Mouse (Mus musculus) neural tube, embryonic 11.5 days (tissue): ENCODE results near the gene Anp32e. TPM values are rescaled to one million over a fixed set of nuclear protein-coding genes. Genes with fewer than 3 reads are reported as not detected.
"Not testable (repeated sequence)": the region's sequence is repeated elsewhere in the genome, so short reads cannot be mapped to it uniquely, and the experiment has no call there.

Source experiments
- ATAC-seq: fragments of 200-750 bp; cut with Nextera tagmentation; 2 replicates; pipeline ENCODE4 v1.8.0; 2017; ENCODE audit warnings: moderate number of reproducible peaks, mild to moderate bottlenecking, moderate TSS enrichment, moderate library complexity; ENCODE audit not compliant: insufficient read depth, low FRiP score, low TSS enrichment
- DNase-seq: peaks from one replicate; pipeline ENCODE4 v3.0.0-alpha.2; 2015; ENCODE audit warnings: low spot score
- H3K27ac ChIP-seq: fragments of 300-500 bp; sonication (generic); 2 replicates; pipeline ENCODE4 v1.5.1; 2014; ENCODE audit warnings: low read depth, mild to moderate bottlenecking, low read length
- H3K27me3 ChIP-seq: fragments of 300-500 bp; sonication (generic); 2 replicates; pipeline ENCODE4 v1.6.1; 2014; ENCODE audit warnings: mild to moderate bottlenecking, low read length, mixed read lengths; ENCODE audit not compliant: control insufficient read depth, insufficient read depth
- H3K36me3 ChIP-seq: fragments of 300-500 bp; sonication (generic); 2 replicates; pipeline ENCODE4 v1.6.1; 2014; ENCODE audit warnings: mild to moderate bottlenecking, low read length, moderate library complexity, mixed read lengths; ENCODE audit not compliant: control insufficient read depth, insufficient read depth
- H3K4me1 ChIP-seq: fragments of 300-500 bp; sonication (generic); 2 replicates; pipeline ENCODE4 v1.6.1; 2014; ENCODE audit warnings: low read length, mixed read lengths; ENCODE audit not compliant: control insufficient read depth, insufficient read depth
- H3K4me2 ChIP-seq: fragments of 300-500 bp; sonication (generic); 2 replicates; pipeline ENCODE4 v1.6.1; 2014; ENCODE audit warnings: low read depth, mild to moderate bottlenecking, moderate library complexity
- H3K4me3 ChIP-seq: fragments of 300-500 bp; sonication (generic); 2 replicates; pipeline ENCODE4 v1.5.1; 2014; ENCODE audit warnings: low read depth, low read length
- H3K9ac ChIP-seq: fragments of 300-500 bp; sonication (generic); 2 replicates; pipeline ENCODE4 v1.6.1; 2014; ENCODE audit warnings: mild to moderate bottlenecking, low read length
- H3K9me3 ChIP-seq: fragments of 300-500 bp; sonication (generic); 2 replicates; pipeline ENCODE4 v1.6.1; 2016; ENCODE audit warnings: low read length; ENCODE audit not compliant: control insufficient read depth
- WGBS: fragments of 180-500 bp; shearing (Covaris S2); extraction: QIAGEN DNeasy Blood & Tissue Kit; methylation state at CpG from one replicate; pipeline ENCODE4 v1.1.7; 2014; 5-methylcytosine and 5-hydroxymethylcytosine counted together
- polyA plus RNA-seq: library from polyadenylated mRNA; unstranded; fragments of >200 nt; fragmentation: Nextera tagmentation; extraction: Ambion mirVana; gene quantifications from 2 replicates; pipeline ENCODE4 v1.2.1, GENCODE M21; 2014

Anp32e gene
- polyA plus RNA-seq, 1 experiment from 2014 or later = 131 TPM

DNA sequence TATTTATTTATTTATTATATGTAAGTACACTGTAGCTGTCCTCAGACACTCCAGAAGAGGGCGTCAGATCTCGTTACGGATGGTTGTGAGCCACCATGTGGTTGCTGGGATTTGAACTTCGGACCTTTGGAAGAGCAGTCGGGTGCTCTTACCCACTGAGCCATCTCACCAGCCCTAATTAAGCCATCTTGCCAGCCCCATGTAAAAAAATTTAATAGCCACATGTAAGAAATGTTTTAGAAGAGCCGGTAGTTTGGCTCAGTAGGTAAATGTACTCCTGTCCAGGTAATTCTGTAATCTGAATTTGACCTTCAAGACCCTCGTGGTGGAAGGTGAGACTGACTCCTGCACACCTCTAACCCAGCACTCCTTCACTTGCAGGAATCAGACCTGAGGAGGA lies 41.6 kb downstream of the Anp32e start:
- 61% methylated on average over 6 of the region's 7 CpGs for WGBS
- not testable (repeated sequence) for H3K36me3 ChIP-seq, DNase-seq, H3K4me2 ChIP-seq, H3K9me3 ChIP-seq, ATAC-seq, H3K27me3 ChIP-seq, H3K4me3 ChIP-seq, H3K9ac ChIP-seq, H3K27ac ChIP-seq
- peaks cover 14% of the 10 kb centered on the region for H3K4me1 ChIP-seq

DNA sequence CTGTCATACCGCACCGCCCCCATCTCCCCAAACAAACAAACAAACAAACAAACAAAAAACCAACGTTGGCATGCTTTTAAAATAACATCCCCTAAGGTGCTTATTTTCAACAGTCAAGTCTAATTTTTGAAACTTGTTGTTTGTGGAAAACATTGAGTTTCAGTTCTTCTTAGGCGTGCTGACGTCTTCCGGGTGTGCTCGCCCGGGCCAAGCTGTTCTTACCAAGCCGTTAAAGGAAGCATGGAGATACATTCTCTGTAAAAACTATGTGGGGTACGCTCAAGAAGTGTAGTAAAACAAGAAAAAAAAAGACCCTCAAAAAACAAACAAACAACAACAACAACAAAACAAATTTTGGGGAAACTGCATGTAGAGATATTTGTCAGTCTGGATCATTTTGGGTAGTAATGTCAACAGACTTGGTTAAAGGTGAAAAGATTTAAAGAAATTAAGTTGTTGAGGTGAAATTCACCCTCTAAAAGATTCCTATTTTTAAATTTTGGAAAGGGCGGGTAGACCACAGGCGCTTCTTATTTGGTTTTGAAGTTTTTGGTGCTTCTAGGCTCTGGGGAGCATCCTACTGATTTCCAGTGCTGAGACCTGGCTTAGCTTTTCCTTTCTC lies 43.3 kb downstream of the Anp32e start:
- 0 out of 2 replicates have a peak overlapping the region, but pooled peaks have one; percentile 0 for H3K4me3 ChIP-seq
- WGBS = 75% methylated on average over 12 of the region's 12 CpGs
- no peak for ATAC-seq
- no peaks in the 10 kb centered on the region for H3K27me3 ChIP-seq
- DNase-seq = no peak
- peak overlapping the region; percentile 78 for H3K27ac ChIP-seq
- H3K4me2 ChIP-seq = peak overlapping the region; percentile 47
- H3K36me3 ChIP-seq = no peaks in the 10 kb centered on the region
- H3K9me3 ChIP-seq = no peaks in the 10 kb centered on the region
- peaks cover 14% of the 10 kb centered on the region for H3K4me1 ChIP-seq
- H3K9ac ChIP-seq = peak overlapping the region; percentile 44

DNA sequence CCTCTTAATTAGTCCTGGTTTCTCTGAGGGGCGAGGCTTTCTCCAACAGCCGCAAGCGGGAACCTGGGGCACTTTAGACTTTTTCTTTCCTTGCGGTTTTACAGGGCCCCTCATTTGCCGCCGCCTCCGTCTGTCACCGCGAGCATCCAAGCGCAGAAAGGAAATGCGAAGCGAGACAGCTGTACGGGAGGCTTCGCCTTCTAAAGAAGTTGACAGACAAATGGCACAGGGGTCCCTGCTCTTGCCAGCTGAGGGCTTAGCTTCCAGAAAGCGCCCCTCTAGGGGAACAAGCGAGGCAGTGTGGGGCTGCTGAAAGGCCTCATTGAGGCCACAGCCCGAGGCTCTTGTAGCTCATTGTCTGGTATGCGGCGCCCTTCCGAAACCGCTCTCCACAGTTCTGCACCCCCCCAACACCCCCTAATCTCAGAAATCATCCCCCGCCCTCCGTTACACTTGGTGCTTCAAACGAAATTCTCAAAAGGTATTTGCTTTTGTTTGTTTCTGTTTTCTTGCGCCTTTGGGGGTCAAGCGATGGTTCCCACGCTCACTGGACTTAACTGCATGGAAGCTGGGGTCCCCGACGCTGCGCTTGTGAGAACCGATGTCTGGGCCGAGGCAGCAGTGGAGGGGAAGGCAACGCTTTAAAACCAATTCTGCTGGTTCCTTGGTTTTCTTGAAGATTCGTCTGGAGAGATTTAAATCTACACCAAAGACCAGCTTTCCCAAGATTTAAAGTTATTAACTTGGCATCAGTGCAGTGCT lies 44.0 kb downstream of the Anp32e start:
- ATAC-seq (peak; percentile 96), DNase-seq (peak; percentile 84)
- peak overlapping the region; percentile 44 for H3K9ac ChIP-seq
- H3K27ac ChIP-seq = peak overlapping the region; percentile 78
- 2% methylated on average over 34 of the region's 34 CpGs for WGBS
- peak overlapping the region; percentile 47 for H3K4me2 ChIP-seq
- no peaks in the 10 kb centered on the region for H3K9me3 ChIP-seq
- no peaks in the 10 kb centered on the region for H3K27me3 ChIP-seq
- peaks cover 14% of the 10 kb centered on the region for H3K4me1 ChIP-seq
- H3K36me3 ChIP-seq = no peaks in the 10 kb centered on the region
- 0 out of 2 replicates have a peak overlapping the region, but pooled peaks have one; percentile 0 for H3K4me3 ChIP-seq

DNA sequence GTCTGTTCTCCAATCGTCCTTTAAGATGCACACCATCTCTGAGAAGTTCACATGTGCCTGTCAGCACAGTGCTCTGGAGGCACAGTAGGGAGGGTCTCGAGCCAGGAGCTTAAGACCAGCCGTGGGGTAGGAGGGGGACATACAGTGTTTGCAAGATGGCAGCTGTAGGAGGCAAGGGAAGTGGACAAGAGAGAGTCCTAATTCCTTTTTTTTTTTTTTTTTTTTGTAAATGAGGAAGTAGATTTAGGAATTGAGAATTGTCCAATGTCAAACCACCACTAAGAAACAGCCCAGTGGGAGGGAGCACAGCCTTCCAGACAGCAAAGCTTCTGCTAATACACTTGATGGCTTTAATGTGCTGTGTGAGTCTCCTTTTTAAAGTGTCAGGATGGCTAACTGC lies 48.0 kb downstream of the Anp32e start:
- 68% methylated on average over 3 of the region's 3 CpGs for WGBS
- H3K36me3 ChIP-seq = no peaks in the 10 kb centered on the region
- no peaks in the 10 kb centered on the region for H3K27me3 ChIP-seq
- H3K4me1 ChIP-seq = peaks cover 14% of the 10 kb centered on the region
- no peaks in the 10 kb centered on the region for H3K9me3 ChIP-seq
- no peak for ATAC-seq
- H3K27ac ChIP-seq = no peak overlapping the region
- no peak overlapping the region for H3K9ac ChIP-seq
- no peak overlapping the region for H3K4me3 ChIP-seq
- no peak for DNase-seq
- H3K4me2 ChIP-seq = no peak overlapping the region

DNA sequence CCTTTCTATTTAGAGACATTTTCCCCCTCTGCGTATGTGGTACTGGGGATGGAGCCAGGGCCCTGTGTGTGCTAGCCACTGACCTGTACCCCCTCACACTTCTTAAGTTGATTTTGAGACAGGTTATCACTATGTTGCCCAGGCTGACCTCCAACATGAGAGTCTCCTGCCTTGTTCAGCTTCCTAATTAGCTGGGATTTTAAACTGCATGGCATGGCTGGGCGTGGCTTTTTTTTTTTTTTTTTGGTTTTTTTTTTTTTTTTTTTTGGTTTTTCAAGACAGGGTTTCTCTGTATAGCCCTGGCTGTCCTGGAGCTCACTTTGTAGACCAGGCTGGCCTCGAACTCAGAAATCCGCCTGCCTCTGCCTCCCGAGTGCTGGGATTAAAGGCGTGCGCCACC lies 48.5 kb downstream of the Anp32e start:
- not testable (repeated sequence) for H3K9me3 ChIP-seq, H3K27ac ChIP-seq, H3K4me2 ChIP-seq, H3K27me3 ChIP-seq, H3K4me3 ChIP-seq, DNase-seq, H3K9ac ChIP-seq, H3K36me3 ChIP-seq, ATAC-seq, H3K4me1 ChIP-seq
- 94% methylated on average over 5 of the region's 7 CpGs for WGBS

DNA sequence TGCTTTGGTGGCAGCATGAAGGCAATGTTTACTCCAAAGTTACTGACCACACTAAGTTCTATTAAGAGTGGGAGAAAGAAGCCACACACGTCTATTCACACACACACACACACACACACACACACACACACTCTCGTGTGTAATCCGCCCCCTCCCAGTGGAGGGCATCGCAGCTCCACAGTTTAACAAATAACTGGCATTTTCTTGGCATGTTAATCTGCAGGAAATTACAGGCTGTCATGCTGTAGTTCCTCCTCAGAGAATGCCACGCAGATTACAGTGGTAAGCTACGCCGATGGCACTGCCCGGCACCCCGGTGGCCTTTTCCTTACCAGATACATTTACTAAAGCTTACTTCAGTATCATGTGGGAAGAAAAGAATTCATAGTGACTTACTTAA lies 49.2 kb downstream of the Anp32e start:
- DNase-seq = no peak
- H3K4me1 ChIP-seq = peaks cover 8% of the 10 kb centered on the region
- no peaks in the 10 kb centered on the region for H3K9me3 ChIP-seq
- H3K9ac ChIP-seq = no peak overlapping the region
- 89% methylated on average over 9 of the region's 9 CpGs for WGBS
- no peak for ATAC-seq
- no peak overlapping the region for H3K4me2 ChIP-seq
- H3K4me3 ChIP-seq = no peak overlapping the region
- H3K36me3 ChIP-seq = no peaks in the 10 kb centered on the region
- no peaks in the 10 kb centered on the region for H3K27me3 ChIP-seq
- no peak overlapping the region for H3K27ac ChIP-seq

DNA sequence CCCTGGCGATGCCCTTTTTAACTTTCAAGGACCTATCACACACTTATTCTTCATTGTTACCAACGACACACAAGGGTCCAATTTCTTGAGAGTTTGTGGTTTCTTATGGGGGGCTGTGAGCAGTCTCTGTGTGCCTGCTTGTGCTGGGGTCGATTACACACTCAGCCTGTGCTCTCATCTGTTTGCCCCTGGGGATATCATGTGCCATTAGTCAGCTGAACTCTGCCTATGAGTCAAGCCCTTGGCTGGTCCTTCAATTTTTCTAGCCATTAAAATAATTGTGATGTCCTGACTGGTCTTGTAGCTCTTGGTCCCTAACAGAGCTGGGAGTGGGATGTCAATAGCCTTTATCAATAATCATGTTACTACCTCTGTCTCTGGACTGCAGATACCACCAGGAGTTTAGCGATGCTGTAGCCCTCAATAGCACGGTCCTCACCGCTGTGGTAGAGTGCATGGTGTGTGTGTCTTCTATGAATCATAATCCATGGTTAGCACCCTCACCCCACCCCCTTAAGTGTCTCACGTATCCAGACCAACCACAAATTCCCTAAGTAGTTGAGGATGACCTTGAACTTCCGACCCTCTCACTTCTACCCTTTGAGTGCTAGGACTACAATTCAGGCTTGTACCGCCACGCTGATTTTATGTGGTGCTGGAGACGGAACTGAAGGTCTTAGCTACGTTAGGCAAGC lies 51.4 kb downstream of the Anp32e start:
- peaks cover 4% of the 10 kb centered on the region for H3K4me1 ChIP-seq
- H3K27me3 ChIP-seq = no peaks in the 10 kb centered on the region
- no peak overlapping the region for H3K4me3 ChIP-seq
- WGBS = 81% methylated on average over 12 of the region's 12 CpGs
- H3K9ac ChIP-seq = no peak overlapping the region
- no peak for ATAC-seq
- no peaks in the 10 kb centered on the region for H3K9me3 ChIP-seq
- H3K27ac ChIP-seq = no peak overlapping the region
- H3K36me3 ChIP-seq = no peaks in the 10 kb centered on the region
- no peak for DNase-seq
- no peak overlapping the region for H3K4me2 ChIP-seq

DNA sequence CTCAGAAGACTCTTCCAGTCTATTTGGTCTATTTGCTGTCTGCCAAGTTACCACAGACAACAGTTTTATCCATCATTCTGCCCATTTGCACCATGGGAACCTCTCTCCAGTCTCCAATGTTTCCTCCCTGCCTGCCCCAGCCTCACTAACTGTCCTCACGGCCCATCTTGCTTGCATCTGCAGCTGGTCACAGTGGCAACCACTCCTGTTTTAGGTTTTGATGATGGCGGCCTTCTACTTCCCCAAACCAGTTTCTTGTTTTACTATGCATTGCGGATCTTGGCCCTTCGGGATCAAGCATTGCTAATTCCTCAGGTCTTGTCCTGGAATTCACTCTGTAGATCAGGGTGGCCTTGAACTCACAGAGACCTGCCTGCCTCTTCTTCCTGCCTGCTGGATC lies 53.1 kb downstream of the Anp32e start:
- Histone ChIP-seq H3K36me3 (no peaks in the 10 kb centered on the region), H3K9ac (no peak overlapping the region), H3K4me2 (no peak overlapping the region), H3K9me3 (no peaks in the 10 kb centered on the region), H3K27ac (no peak overlapping the region), H3K4me3 (no peak overlapping the region), H3K4me1 (peaks cover 19% of the 10 kb centered on the region), H3K27me3 (no peaks in the 10 kb centered on the region)
- ATAC-seq (no peak), DNase-seq (no peak)
- 90% methylated on average over 4 of the region's 4 CpGs for WGBS
